Mouse (Mus musculus) heart, embryonic 10.5 days (tissue): ENCODE measurements around the gene Rasl12. TPM values are rescaled to one million over a fixed set of nuclear protein-coding genes. Genes with fewer than 3 reads are reported as not detected.
A peak's percentile ranks its signal among the peaks of the same experiment; 100 is the strongest.

Experiments
- DNase-seq: peaks from one replicate; pipeline ENCODE4 v3.0.0-alpha.2; 2017; ENCODE audit warnings: low spot score
- H3K27ac ChIP-seq: fragments of 300-500 bp; sonication (generic); 2 replicates; pipeline ENCODE4 v1.5.1; 2016; ENCODE audit warnings: mild to moderate bottlenecking
- H3K27me3 ChIP-seq: fragments of 300-500 bp; sonication (generic); 2 replicates; pipeline ENCODE4 v1.6.1; 2016; ENCODE audit warnings: mild to moderate bottlenecking; ENCODE audit not compliant: poor library complexity, insufficient read depth, severe bottlenecking
- H3K36me3 ChIP-seq: fragments of 300-500 bp; sonication (generic); 2 replicates; pipeline ENCODE4 v1.6.1; 2016; ENCODE audit warnings: mild to moderate bottlenecking, moderate library complexity
- H3K4me1 ChIP-seq: fragments of 300-500 bp; sonication (generic); 2 replicates; pipeline ENCODE4 v1.6.1; 2016; ENCODE audit warnings: mild to moderate bottlenecking
- H3K4me3 ChIP-seq: fragments of 300-500 bp; sonication (generic); 2 replicates; pipeline ENCODE4 v1.5.1; 2016; ENCODE audit warnings: mild to moderate bottlenecking, moderate library complexity
- H3K9me3 ChIP-seq: fragments of 300-500 bp; sonication (generic); 2 replicates; pipeline ENCODE4 v1.6.1; 2016; ENCODE audit warnings: mild to moderate bottlenecking, moderate library complexity
- WGBS: fragments of 180-500 bp; shearing (Covaris S2); methylation state at CpG from one replicate; pipeline ENCODE4 v1.1.7; 2016; 5-methylcytosine and 5-hydroxymethylcytosine counted together
- polyA plus RNA-seq: library from polyadenylated mRNA; unstranded; fragments of >200 nt; fragmentation: Nextera tagmentation; extraction: Ambion mirVana; gene quantifications from 2 replicates; pipeline ENCODE4 v1.2.1, GENCODE M21; 2016

Gene Rasl12
- polyA plus RNA-seq, 1 experiment from 2014 or later = 3.9 TPM

GRCm38 (mm10) chr9:65430401-65430800, 32.1 kb downstream of the Rasl12 start:
- H3K27me3 ChIP-seq = peaks cover 4% of the 10 kb centered on the region; the same call in 1 of the 2 replicates
- DNase-seq = no peak
- H3K36me3 ChIP-seq = no peaks in the 10 kb centered on the region
- no peaks in the 10 kb centered on the region for H3K9me3 ChIP-seq
- H3K4me3 ChIP-seq = no peak overlapping the region
- H3K27ac ChIP-seq = no peak overlapping the region
- no peaks in the 10 kb centered on the region for H3K4me1 ChIP-seq

DNA sequence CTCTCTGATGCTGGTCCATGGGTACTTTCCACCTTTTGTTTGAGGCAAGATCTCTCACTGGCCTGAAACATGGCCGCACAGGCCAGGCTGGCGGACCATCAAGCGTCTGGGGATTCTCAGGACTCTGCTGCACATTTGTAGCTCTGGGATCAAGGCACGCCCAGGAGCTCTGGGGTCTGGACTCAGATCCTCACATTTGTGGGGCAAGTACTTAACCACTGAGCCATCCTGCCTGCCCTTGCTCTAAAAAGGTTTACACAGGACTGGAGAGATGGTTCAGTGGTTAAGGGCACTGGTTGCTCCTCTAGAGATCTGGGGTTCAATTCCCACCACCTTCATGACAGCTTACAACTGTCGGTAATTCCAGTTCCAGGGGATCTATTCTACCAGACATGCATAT, 32.6 kb downstream of the Rasl12 start:
- 86% methylated on average over 5 of the region's 5 CpGs for WGBS
- Histone ChIP-seq H3K27ac (no peak overlapping the region), H3K27me3 (peaks cover 4% of the 10 kb centered on the region; the same call in 1 of the 2 replicates), H3K4me3 (no peak overlapping the region), H3K4me1 (0 out of 2 replicates have a peak, but pooled peaks cover 4% of the 10 kb centered on the region), H3K9me3 (no peaks in the 10 kb centered on the region), H3K36me3 (no peaks in the 10 kb centered on the region)
- DNase-seq = no peak

- Histone ChIP-seq H3K4me1 (0 out of 2 replicates have a peak, but pooled peaks cover 9% of the 10 kb centered on the region), H3K4me3 (no peak overlapping the region), H3K27me3 (peaks cover 4% of the 10 kb centered on the region; the same call in 1 of the 2 replicates), H3K27ac (no peak overlapping the region), H3K9me3 (no peaks in the 10 kb centered on the region), H3K36me3 (no peaks in the 10 kb centered on the region)
- WGBS = 3% methylated on average over 3 of the region's 3 CpGs
- no peak for DNase-seq
Measured at GRCm38 (mm10) chr9:65432236-65432635, 33.9 kb downstream of the Rasl12 start.

GRCm38 (mm10) chr9:65434140-65434539, 35.8 kb downstream of the Rasl12 start:
- no peak for DNase-seq
- Histone ChIP-seq H3K4me3 (no peak overlapping the region), H3K27me3 (peaks cover 4% of the 10 kb centered on the region; the same call in 1 of the 2 replicates), H3K9me3 (no peaks in the 10 kb centered on the region), H3K27ac (no peak overlapping the region), H3K36me3 (peaks cover 10% of the 10 kb centered on the region), H3K4me1 (0 out of 2 replicates have a peak, but pooled peaks cover 9% of the 10 kb centered on the region)
- 62% methylated on average over 5 of the region's 5 CpGs for WGBS

GRCm38 (mm10) chr9:65435211-65435610, 36.9 kb downstream of the Rasl12 start:
- peaks cover 4% of the 10 kb centered on the region; the same call in 1 of the 2 replicates for H3K27me3 ChIP-seq
- 76% methylated on average over 4 of the region's 4 CpGs for WGBS
- no peaks in the 10 kb centered on the region for H3K9me3 ChIP-seq
- H3K27ac ChIP-seq = no peak overlapping the region
- DNase-seq = no peak
- 0 out of 2 replicates have a peak, but pooled peaks cover 9% of the 10 kb centered on the region for H3K4me1 ChIP-seq
- peaks cover 16% of the 10 kb centered on the region for H3K36me3 ChIP-seq
- peak overlapping the region; percentile 98; the same call in 1 of the 2 replicates for H3K4me3 ChIP-seq

DNA sequence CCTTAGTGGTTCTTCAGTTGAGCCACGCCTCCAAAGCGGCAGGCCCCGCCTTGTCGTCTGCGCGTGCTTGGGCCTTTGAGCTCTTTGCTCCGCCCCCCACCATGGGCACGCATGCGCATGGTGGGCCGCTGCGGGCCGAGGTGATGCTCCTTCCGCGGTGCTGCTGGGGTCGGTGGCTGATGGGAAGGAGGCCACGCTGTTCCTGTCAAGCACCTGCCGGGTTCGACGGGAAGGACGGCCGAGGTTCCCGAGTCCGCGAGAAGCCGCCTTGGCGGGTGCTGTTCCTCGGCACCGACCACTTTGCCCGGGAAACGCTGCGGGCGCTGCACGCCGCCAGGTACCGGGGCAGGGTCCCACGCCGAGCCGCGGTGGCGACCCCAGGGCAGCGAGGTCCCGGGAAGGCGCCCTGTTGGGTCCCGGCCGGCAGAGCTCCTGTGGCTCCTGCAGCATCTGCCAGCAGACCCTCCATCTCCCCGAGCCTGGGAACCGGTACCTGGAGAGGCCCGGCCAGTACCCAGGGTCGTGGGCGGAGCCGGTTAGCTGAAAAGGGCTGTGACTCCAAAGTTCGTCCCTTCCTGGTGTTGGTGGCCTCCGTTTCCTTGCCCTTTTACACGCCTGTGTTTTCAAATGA, 37.5 kb downstream of the Rasl12 start, which contains the start of gene Mtfmt:
TSS of gene Mtfmt (plus strand) at position 112 of the 631 bp plus-strand sequence.
- peak within 1 kb of the TSS; percentile 91 for H3K27ac ChIP-seq
- under 1% methylated on average over 54 of the region's 54 CpGs for WGBS

DNA sequence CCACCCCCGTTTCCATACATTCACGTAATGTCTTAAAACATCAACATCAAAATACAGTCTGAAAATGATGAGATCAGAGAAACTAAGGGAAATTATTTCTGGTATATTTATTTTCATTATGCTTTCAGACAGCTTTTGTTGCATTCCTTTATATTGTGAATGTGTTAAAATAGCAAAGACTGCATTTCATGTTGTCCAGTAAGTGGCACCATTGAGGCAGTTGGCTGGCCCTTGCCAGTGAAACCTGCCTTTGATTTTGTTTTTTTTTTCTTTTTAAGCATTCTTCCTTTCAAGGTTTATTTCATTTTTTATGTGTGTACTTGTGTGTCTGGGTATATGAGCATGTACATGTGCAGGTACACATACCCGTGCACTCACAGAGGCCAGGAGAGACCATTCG, 46.4 kb downstream of the Rasl12 start:
- 95% methylated on average over 4 of the region's 4 CpGs for WGBS
- no peaks in the 10 kb centered on the region for H3K4me1 ChIP-seq
- H3K36me3 ChIP-seq = peaks cover 80% of the 10 kb centered on the region
- H3K9me3 ChIP-seq = no peaks in the 10 kb centered on the region
- no peak for DNase-seq
- H3K4me3 ChIP-seq = no peak overlapping the region
- H3K27ac ChIP-seq = no peak overlapping the region
- H3K27me3 ChIP-seq = no peaks in the 10 kb centered on the region

More for the DNA sequence above, 37.5 kb downstream of the Rasl12 start, which contains the start of gene Mtfmt:
- peaks cover 4% of the 10 kb centered on the region; the same call in 1 of the 2 replicates for H3K27me3 ChIP-seq
- no peaks in the 10 kb centered on the region for H3K9me3 ChIP-seq
- peaks cover 22% of the 10 kb centered on the region for H3K36me3 ChIP-seq
- peak; percentile 96 for DNase-seq
- H3K4me3 ChIP-seq = peak within 1 kb of the TSS; percentile 98
- 0 out of 2 replicates have a peak, but pooled peaks cover 9% of the 10 kb centered on the region for H3K4me1 ChIP-seq

DNA sequence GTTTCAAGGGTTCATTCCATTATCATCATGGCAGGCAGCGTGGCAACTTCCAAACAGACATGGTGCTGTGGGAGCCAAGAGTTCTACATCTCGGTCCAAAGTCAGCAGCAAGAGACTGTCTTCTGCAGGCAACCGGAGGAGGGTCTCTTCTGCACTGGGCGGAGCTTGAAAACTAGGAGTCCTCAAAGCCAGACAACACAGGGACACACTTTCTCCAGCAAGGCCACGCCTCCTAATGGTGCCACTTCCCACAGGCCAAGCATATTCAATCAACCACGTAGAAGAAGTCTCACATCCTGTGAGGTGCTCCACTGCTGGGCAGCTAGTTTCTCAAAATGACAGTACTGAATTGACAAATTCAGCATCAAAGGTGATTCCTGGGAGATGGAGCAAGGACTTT, 49.6 kb downstream of the Rasl12 start:
- no peaks in the 10 kb centered on the region for H3K9me3 ChIP-seq
- no peak overlapping the region for H3K4me3 ChIP-seq
- DNase-seq = no peak
- no peaks in the 10 kb centered on the region for H3K27me3 ChIP-seq
- H3K36me3 ChIP-seq = peaks cover 84% of the 10 kb centered on the region
- no peaks in the 10 kb centered on the region for H3K4me1 ChIP-seq
- 83% methylated on average over 6 of the region's 6 CpGs for WGBS
- H3K27ac ChIP-seq = no peak overlapping the region

DNA sequence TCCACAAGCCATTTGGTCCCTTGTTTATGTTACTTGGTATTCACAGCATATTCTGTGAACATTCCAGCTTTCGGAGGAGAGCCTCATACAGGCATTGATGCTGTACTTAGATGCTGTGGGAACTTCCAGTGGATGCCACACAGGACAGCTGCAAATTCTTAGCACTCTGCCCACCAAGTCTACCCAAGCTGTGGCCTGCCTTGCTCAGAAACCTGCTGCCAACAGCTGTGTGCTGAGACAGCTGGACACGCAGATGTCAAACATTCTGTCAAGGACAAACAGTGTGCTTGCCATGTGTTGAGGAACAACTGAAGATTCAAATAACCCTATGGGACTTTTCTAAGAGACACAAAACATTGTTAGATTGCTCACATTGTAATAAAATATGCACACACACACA, 60.7 kb downstream of the Rasl12 start:
- Histone ChIP-seq H3K4me3 (no peak overlapping the region), H3K9me3 (no peaks in the 10 kb centered on the region), H3K27me3 (no peaks in the 10 kb centered on the region), H3K4me1 (peaks cover 29% of the 10 kb centered on the region), H3K27ac (no peak overlapping the region), H3K36me3 (0 out of 2 replicates have a peak, but pooled peaks cover under 1% of the 10 kb centered on the region)
- WGBS = 86% methylated on average over 2 of the region's 2 CpGs
- no peak for DNase-seq

GRCm38 (mm10) chr9:65460198-65460597, 61.9 kb downstream of the Rasl12 start:
- WGBS = 59% methylated on average over 3 of the region's 3 CpGs
- H3K9me3 ChIP-seq = no peaks in the 10 kb centered on the region
- H3K36me3 ChIP-seq = peaks cover 8% of the 10 kb centered on the region; the same call in 1 of the 2 replicates
- DNase-seq = no peak
- H3K4me1 ChIP-seq = peaks cover 29% of the 10 kb centered on the region
- no peaks in the 10 kb centered on the region for H3K27me3 ChIP-seq
- H3K27ac ChIP-seq = peak overlapping the region; percentile 92
- peak overlapping the region; percentile 90 for H3K4me3 ChIP-seq

DNA sequence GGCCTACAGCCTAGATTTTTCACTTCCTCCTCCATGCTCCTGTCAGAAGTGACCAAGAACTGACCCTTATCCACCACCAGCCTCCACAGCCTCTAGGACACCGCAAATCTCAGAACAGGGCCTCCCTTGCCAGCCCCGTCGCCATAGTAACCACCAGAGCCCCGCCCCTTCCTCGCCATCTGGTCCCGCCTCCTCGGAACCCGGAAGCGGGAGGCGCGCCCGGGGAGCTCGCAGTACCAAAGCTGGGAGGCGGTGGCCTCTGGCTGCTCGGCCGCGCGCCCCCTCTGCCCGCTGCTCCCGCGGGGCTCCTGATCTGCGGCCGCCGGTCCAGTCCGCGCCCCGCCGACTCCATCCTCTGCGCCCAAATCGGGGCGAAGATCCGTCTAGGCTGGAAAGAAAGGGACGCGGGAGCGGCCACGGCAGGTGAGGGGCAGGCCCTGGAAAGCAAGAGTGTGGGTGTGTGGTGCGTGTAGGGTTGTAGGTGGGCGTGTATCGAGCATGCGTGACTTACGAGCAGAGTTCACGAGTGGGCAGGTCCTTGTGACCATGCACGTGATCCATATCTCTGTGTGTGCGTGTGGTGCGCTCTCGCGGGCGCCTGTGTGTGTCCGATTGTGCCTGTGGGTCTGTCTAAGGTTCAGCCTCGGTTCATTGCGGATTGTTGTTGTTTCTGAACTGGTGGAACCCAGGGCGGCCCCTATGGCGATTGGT, 62.6 kb downstream of the Rasl12 start, which contains the start of gene Spg21:
TSS of gene Spg21 (plus strand) at position 216 of the 711 bp plus-strand sequence.
- Histone ChIP-seq H3K36me3 (peaks cover 15% of the 10 kb centered on the region), H3K27ac (peak within 1 kb of the TSS; percentile 92), H3K9me3 (no peaks in the 10 kb centered on the region), H3K4me1 (peaks cover 29% of the 10 kb centered on the region), H3K4me3 (peak within 1 kb of the TSS; percentile 90), H3K27me3 (no peaks in the 10 kb centered on the region)
- WGBS = under 1% methylated on average over 53 of the region's 53 CpGs
- DNase-seq = peak; percentile 97

DNA sequence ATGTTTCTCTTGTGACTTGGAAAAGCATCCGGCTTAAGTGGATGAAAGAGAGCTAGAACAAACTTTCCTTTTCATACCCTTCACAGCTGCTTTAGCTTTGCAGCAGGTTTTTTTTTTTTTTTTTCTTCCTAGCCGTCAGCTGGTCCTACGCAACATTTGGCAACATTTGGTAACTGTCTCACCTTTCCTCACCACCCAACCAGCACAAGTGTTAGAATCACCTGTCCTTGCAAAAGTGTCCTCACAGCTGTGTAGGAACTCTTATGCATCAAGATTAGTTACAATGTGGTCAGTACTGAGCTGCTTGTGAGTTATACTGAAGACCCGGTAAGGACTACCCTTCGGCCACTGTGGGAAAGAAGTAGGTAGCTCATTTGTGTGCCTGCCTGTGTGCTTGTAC, 64.2 kb downstream of the Rasl12 start:
- Histone ChIP-seq H3K27me3 (no peaks in the 10 kb centered on the region), H3K4me1 (peaks cover 29% of the 10 kb centered on the region), H3K9me3 (no peaks in the 10 kb centered on the region), H3K36me3 (peaks cover 18% of the 10 kb centered on the region), H3K27ac (no peak overlapping the region), H3K4me3 (no peak overlapping the region)
- no peak for DNase-seq
- 74% methylated on average over 5 of the region's 5 CpGs for WGBS

GRCm38 (mm10) chr9:65464161-65464560, 65.9 kb downstream of the Rasl12 start:
- DNase-seq = no peak
- Histone ChIP-seq H3K4me3 (no peak overlapping the region), H3K36me3 (peaks cover 20% of the 10 kb centered on the region), H3K4me1 (peaks cover 29% of the 10 kb centered on the region), H3K27ac (no peak overlapping the region), H3K27me3 (no peaks in the 10 kb centered on the region), H3K9me3 (no peaks in the 10 kb centered on the region)
- 88% methylated on average over 6 of the region's 6 CpGs for WGBS
